Mouse (Mus musculus) neural tube, embryonic 12.5 days (tissue): ENCODE data around the gene Itga9. TPM values are rescaled to one million over a fixed set of nuclear protein-coding genes. Genes with fewer than 3 reads are reported as not detected.

Experiments
- ATAC-seq: fragments of 200-750 bp; cut with Nextera tagmentation; 2 replicates; pipeline ENCODE4 v1.8.0; 2017; ENCODE audit warnings: low read depth, mild to moderate bottlenecking, moderate TSS enrichment, moderate library complexity; ENCODE audit not compliant: low FRiP score
- H3K27ac ChIP-seq: fragments of 300-500 bp; sonication (generic); 2 replicates; pipeline ENCODE4 v1.5.1; 2016
- H3K27me3 ChIP-seq: fragments of 300-500 bp; sonication (generic); replicated peaks from 2 replicates; pipeline ENCODE4 v1.6.1; 2016; ENCODE audit warnings: mild to moderate bottlenecking
- H3K36me3 ChIP-seq: fragments of 300-500 bp; sonication (generic); 2 replicates; pipeline ENCODE4 v1.6.1; 2016; ENCODE audit warnings: mild to moderate bottlenecking
- H3K4me1 ChIP-seq: fragments of 300-500 bp; sonication (generic); 2 replicates; pipeline ENCODE4 v1.6.1; 2016
- H3K4me2 ChIP-seq: fragments of 300-500 bp; sonication (generic); replicated peaks from 2 replicates; pipeline ENCODE4 v1.6.1; 2016; ENCODE audit warnings: mild to moderate bottlenecking
- H3K4me3 ChIP-seq: fragments of 300-500 bp; sonication (generic); 2 replicates; pipeline ENCODE4 v1.5.1; 2016
- H3K9ac ChIP-seq: fragments of 300-500 bp; sonication (generic); 2 replicates; pipeline ENCODE4 v1.6.1; 2016; ENCODE audit warnings: mild to moderate bottlenecking
- H3K9me3 ChIP-seq: fragments of 300-500 bp; sonication (generic); 2 replicates; pipeline ENCODE4 v1.6.1; 2016; ENCODE audit warnings: mild to moderate bottlenecking
- WGBS: fragments of 180-500 bp; shearing (Covaris S2); methylation state at CpG from one replicate; pipeline ENCODE4 v1.1.7; 2016; 5-methylcytosine and 5-hydroxymethylcytosine counted together
- polyA plus RNA-seq: library from polyadenylated mRNA; unstranded; fragments of >200 nt; fragmentation: Nextera tagmentation; extraction: Ambion mirVana; gene quantifications from 2 replicates; pipeline ENCODE4 v1.2.1, GENCODE M21; 2016

Itga9 gene
- polyA plus RNA-seq, 1 experiment from 2014 or later = 9.4 TPM

GRCm38 (mm10) chr9:118739659-118740058 lies 133.2 kb downstream of the Itga9 start:
- WGBS = 92% methylated on average over 3 of the region's 3 CpGs
- Histone ChIP-seq H3K4me3 (no peak overlapping the region), H3K27me3 (no peaks in the 10 kb centered on the region)

GRCm38 (mm10) chr9:118741268-118741667 lies 134.8 kb downstream of the Itga9 start:
- no peak overlapping the region for H3K27ac ChIP-seq
- H3K4me1 ChIP-seq = peaks cover 4% of the 10 kb centered on the region; the same call in 1 of the 2 replicates
- H3K9ac ChIP-seq = no peak overlapping the region
- no peaks in the 10 kb centered on the region for H3K27me3 ChIP-seq
- no peaks in the 10 kb centered on the region for H3K9me3 ChIP-seq
- WGBS = 77% methylated on average over 9 of the region's 9 CpGs
- H3K4me3 ChIP-seq = no peak overlapping the region
- no peaks in the 10 kb centered on the region for H3K36me3 ChIP-seq
- no peak overlapping the region for H3K4me2 ChIP-seq
- ATAC-seq = no peak

More at GRCm38 (mm10) chr9:118739659-118740058, 133.2 kb downstream of the Itga9 start:
- Histone ChIP-seq H3K4me2 (no peak overlapping the region), H3K27ac (no peak overlapping the region), H3K9ac (no peak overlapping the region), H3K36me3 (no peaks in the 10 kb centered on the region), H3K9me3 (no peaks in the 10 kb centered on the region), H3K4me1 (peaks cover 4% of the 10 kb centered on the region; the same call in 1 of the 2 replicates)
- ATAC-seq = no peak

GRCm38 (mm10) chr9:118749335-118749949 lies 143.0 kb downstream of the Itga9 start:
- peak; percentile 33; the same call in 1 of the 2 replicates for ATAC-seq
- H3K36me3 ChIP-seq = no peaks in the 10 kb centered on the region
- peaks cover 16% of the 10 kb centered on the region for H3K4me1 ChIP-seq
- H3K9ac ChIP-seq = no peak overlapping the region
- no peak overlapping the region for H3K4me3 ChIP-seq
- no peaks in the 10 kb centered on the region for H3K27me3 ChIP-seq
- WGBS = 38% methylated on average over 8 of the region's 8 CpGs
- no peak overlapping the region for H3K27ac ChIP-seq
- no peak overlapping the region for H3K4me2 ChIP-seq
- no peaks in the 10 kb centered on the region for H3K9me3 ChIP-seq

- Histone ChIP-seq H3K9me3 (no peaks in the 10 kb centered on the region), H3K4me1 (peaks cover 16% of the 10 kb centered on the region), H3K27ac (no peak overlapping the region), H3K4me3 (no peak overlapping the region), H3K9ac (no peak overlapping the region), H3K4me2 (no peak overlapping the region), H3K27me3 (no peaks in the 10 kb centered on the region), H3K36me3 (no peaks in the 10 kb centered on the region)
- WGBS = 80% methylated on average over 7 of the region's 7 CpGs
- ATAC-seq = no peak
Measured at GRCm38 (mm10) chr9:118750828-118751227, 144.3 kb downstream of the Itga9 start.

- Histone ChIP-seq H3K4me1 (peaks cover 16% of the 10 kb centered on the region), H3K36me3 (no peaks in the 10 kb centered on the region), H3K9ac (no peak overlapping the region), H3K4me2 (no peak overlapping the region), H3K27me3 (no peaks in the 10 kb centered on the region), H3K4me3 (no peak overlapping the region), H3K27ac (no peak overlapping the region), H3K9me3 (no peaks in the 10 kb centered on the region)
- 88% methylated on average over 2 of the region's 2 CpGs for WGBS
- ATAC-seq = no peak
Measured at GRCm38 (mm10) chr9:118752376-118752775, 145.9 kb downstream of the Itga9 start.

GRCm38 (mm10) chr9:118759462-118759861 lies 153.0 kb downstream of the Itga9 start:
- Histone ChIP-seq H3K4me1 (peaks cover 11% of the 10 kb centered on the region), H3K4me3 (no peak overlapping the region), H3K9ac (no peak overlapping the region), H3K4me2 (no peak overlapping the region), H3K27ac (no peak overlapping the region), H3K9me3 (no peaks in the 10 kb centered on the region), H3K27me3 (no peaks in the 10 kb centered on the region), H3K36me3 (no peaks in the 10 kb centered on the region)
- WGBS = 69% methylated on average over 4 of the region's 4 CpGs
- no peak for ATAC-seq

GRCm38 (mm10) chr9:118761953-118762590 lies 155.6 kb downstream of the Itga9 start:
- no peak overlapping the region for H3K9ac ChIP-seq
- WGBS = 45% methylated on average over 8 of the region's 8 CpGs
- H3K9me3 ChIP-seq = no peaks in the 10 kb centered on the region
- H3K4me2 ChIP-seq = no peak overlapping the region
- no peaks in the 10 kb centered on the region for H3K36me3 ChIP-seq
- no peak overlapping the region for H3K27ac ChIP-seq
- H3K4me3 ChIP-seq = no peak overlapping the region
- no peaks in the 10 kb centered on the region for H3K27me3 ChIP-seq
- H3K4me1 ChIP-seq = peaks cover 23% of the 10 kb centered on the region
- no peak for ATAC-seq

GRCm38 (mm10) chr9:118762759-118763158 lies 156.3 kb downstream of the Itga9 start:
- H3K27me3 ChIP-seq = no peaks in the 10 kb centered on the region
- H3K4me2 ChIP-seq = no peak overlapping the region
- no peak for ATAC-seq
- 45% methylated on average over 7 of the region's 7 CpGs for WGBS
- H3K36me3 ChIP-seq = no peaks in the 10 kb centered on the region
- H3K4me1 ChIP-seq = peaks cover 26% of the 10 kb centered on the region
- H3K9ac ChIP-seq = no peak overlapping the region
- no peak overlapping the region for H3K27ac ChIP-seq
- H3K9me3 ChIP-seq = no peaks in the 10 kb centered on the region
- no peak overlapping the region for H3K4me3 ChIP-seq

GRCm38 (mm10) chr9:118763203-118763602 lies 156.7 kb downstream of the Itga9 start:
- no peak overlapping the region for H3K4me2 ChIP-seq
- WGBS = 92% methylated on average over 4 of the region's 4 CpGs
- ATAC-seq = no peak
- no peak overlapping the region for H3K4me3 ChIP-seq
- H3K27me3 ChIP-seq = no peaks in the 10 kb centered on the region
- H3K36me3 ChIP-seq = no peaks in the 10 kb centered on the region
- H3K27ac ChIP-seq = no peak overlapping the region
- H3K9me3 ChIP-seq = no peaks in the 10 kb centered on the region
- H3K9ac ChIP-seq = no peak overlapping the region
- H3K4me1 ChIP-seq = peaks cover 26% of the 10 kb centered on the region

- H3K27ac ChIP-seq = no peak overlapping the region
- peaks cover 27% of the 10 kb centered on the region for H3K4me1 ChIP-seq
- no peaks in the 10 kb centered on the region for H3K36me3 ChIP-seq
- no peak overlapping the region for H3K4me3 ChIP-seq
- no peaks in the 10 kb centered on the region for H3K27me3 ChIP-seq
- no peak for ATAC-seq
- no peaks in the 10 kb centered on the region for H3K9me3 ChIP-seq
- 84% methylated on average over 3 of the region's 3 CpGs for WGBS
- H3K4me2 ChIP-seq = no peak overlapping the region
- H3K9ac ChIP-seq = no peak overlapping the region
Measured at GRCm38 (mm10) chr9:118763646-118764045, 157.2 kb downstream of the Itga9 start.

GRCm38 (mm10) chr9:118765059-118765458 lies 158.6 kb downstream of the Itga9 start:
- H3K27me3 ChIP-seq = no peaks in the 10 kb centered on the region
- no peak overlapping the region for H3K27ac ChIP-seq
- H3K4me2 ChIP-seq = no peak overlapping the region
- peaks cover 29% of the 10 kb centered on the region for H3K4me1 ChIP-seq
- ATAC-seq = no peak
- no peaks in the 10 kb centered on the region for H3K36me3 ChIP-seq
- H3K9ac ChIP-seq = no peak overlapping the region
- no peak overlapping the region for H3K4me3 ChIP-seq
- no peaks in the 10 kb centered on the region for H3K9me3 ChIP-seq

- no peaks in the 10 kb centered on the region for H3K27me3 ChIP-seq
- no peak overlapping the region for H3K4me3 ChIP-seq
- H3K9me3 ChIP-seq = no peaks in the 10 kb centered on the region
- no peaks in the 10 kb centered on the region for H3K36me3 ChIP-seq
- no peak overlapping the region for H3K27ac ChIP-seq
- 54% methylated on average over 7 of the region's 7 CpGs for WGBS
- no peak overlapping the region for H3K9ac ChIP-seq
- no peak overlapping the region for H3K4me2 ChIP-seq
- peaks cover 27% of the 10 kb centered on the region for H3K4me1 ChIP-seq
- 0 out of 2 replicates have a peak, but pooled peaks have one; percentile 44 for ATAC-seq
Measured at GRCm38 (mm10) chr9:118767008-118767407, 160.5 kb downstream of the Itga9 start.

GRCm38 (mm10) chr9:118768596-118768995 lies 162.1 kb downstream of the Itga9 start:
- Histone ChIP-seq H3K4me3 (no peak overlapping the region), H3K9ac (no peak overlapping the region), H3K4me1 (peaks cover 17% of the 10 kb centered on the region), H3K4me2 (no peak overlapping the region), H3K36me3 (no peaks in the 10 kb centered on the region), H3K27me3 (no peaks in the 10 kb centered on the region), H3K9me3 (no peaks in the 10 kb centered on the region), H3K27ac (no peak overlapping the region)
- 45% methylated on average over 4 of the region's 4 CpGs for whole genome bisulfite sequencing
- ATAC-seq = no peak
